Mouse (Mus musculus) left cerebral cortex, adult 2 months (tissue): ENCODE measurements around the gene Il5. TPM values are rescaled to one million over a fixed set of nuclear protein-coding genes. Genes with fewer than 3 reads are reported as not detected.

ENCODE experiments used
- DNase-seq, 2 experiments: peaks; one replicate each; pipeline ENCODE4 v3.0.0; 2021 to 2022; ENCODE audit warnings: low spot score in 2 of 2, mixed read lengths in 1 of 2; ENCODE audit errors: extremely low spot score in 1 of 2
- H3K27ac ChIP-seq: fragments of 200-600 bp; 2 replicates; pipeline ENCODE4 v1.8.1; 2022
- H3K4me3 ChIP-seq: fragments of 200-600 bp; 2 replicates; pipeline ENCODE4 v1.8.1; 2022
- CTCF ChIP-seq: fragments of 200-600 bp; IDR thresholded peaks from 2 replicates; pipeline ENCODE4 v1.8.1; 2022; ENCODE audit warnings: antibody characterized with exemption, mild to moderate bottlenecking, moderate library complexity
- intact Hi-C: fragments of 180-260 bp; cut with DNase I; formaldehyde crosslinking; loops from one replicate; pipeline ENCODE4 v1.15.1; 2025
- total RNA-seq, 2 experiments: library from RNA; stranded (reverse); gene quantifications; 2 replicates each; pipeline ENCODE4 v1.2.3; 2021

Gene Il5
- total RNA-seq, 2 experiments from 2014 or later: not detected

DNA sequence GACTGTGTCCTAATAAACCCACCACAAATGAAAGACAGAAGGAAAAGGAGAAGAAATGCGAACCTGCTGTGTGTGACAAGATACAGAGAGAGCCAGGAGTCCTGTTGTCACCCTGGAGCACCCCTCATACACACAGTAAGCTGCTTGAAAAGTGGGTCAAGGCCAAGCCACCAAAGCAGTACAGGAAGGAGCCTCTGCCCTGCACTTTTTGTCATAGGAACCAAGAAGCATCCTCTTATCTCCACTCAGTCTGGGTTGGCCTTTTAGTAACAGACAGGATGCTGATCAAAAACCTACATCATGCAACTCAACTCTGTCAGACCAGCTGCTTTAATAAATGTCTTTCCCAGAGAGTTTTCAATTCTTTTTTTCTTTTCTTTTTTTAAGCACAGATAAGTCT lies 893 bp upstream of the Il5 start:
- DNase-seq: no peak
- no peak overlapping the region for H3K4me3 ChIP-seq
- H3K27ac ChIP-seq: no peak overlapping the region
- intact Hi-C loops: no loop called here
- no peak for TF ChIP-seq CTCF

DNA sequence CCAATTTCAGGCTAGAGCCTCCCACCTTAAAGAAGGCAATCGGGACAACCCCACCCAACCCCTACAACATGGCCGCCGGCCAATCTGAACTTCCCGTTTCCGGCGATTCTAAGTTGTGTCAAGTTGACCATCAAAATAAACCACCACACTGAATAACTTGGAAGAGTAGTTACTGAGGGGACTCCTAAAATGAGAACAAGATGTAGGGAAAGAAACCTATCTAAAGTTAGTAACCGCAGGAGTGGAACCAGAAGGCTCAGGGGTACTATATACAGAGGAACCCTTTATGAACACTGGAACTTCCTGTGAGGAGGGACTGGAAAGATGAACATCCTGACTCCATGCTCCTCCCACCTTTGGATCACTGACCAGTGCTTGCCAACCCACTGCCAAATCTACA lies 10.9 kb downstream of the Il5 start:
- no peak overlapping the region for H3K4me3 ChIP-seq
- DNase-seq: no peak
- TF ChIP-seq CTCF: no peak
- intact Hi-C loops: loop anchor here (10.0 kb wide), 1 partner anchor 323 kb away; no protein-coding TSS in a partner anchor
- H3K27ac ChIP-seq: no peak overlapping the region

DNA sequence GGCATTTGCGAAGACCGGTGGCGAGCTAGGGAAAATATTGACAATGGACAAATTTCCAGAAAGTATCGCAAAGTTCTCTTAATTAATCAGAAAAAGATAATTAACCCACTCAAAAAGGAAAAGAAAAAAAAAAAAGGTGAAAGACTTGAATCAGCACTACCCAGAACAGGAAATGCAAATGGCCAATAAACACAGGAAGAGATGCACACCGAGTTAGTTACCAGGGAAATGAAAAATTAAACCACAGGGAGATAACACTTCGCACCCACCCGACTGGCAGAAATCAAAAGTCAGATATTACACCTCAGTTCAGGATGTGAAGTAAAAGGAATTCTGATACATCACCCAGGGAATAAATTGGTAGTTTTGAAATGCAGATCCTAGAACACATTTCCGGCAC lies 11.7 kb downstream of the Il5 start:
- H3K27ac ChIP-seq: no peak overlapping the region
- intact Hi-C loops: loop anchor here (10.0 kb wide), 1 partner anchor 323 kb away; no protein-coding TSS in a partner anchor
- no peak for DNase-seq
- H3K4me3 ChIP-seq: no peak overlapping the region
- no peak for TF ChIP-seq CTCF

DNA sequence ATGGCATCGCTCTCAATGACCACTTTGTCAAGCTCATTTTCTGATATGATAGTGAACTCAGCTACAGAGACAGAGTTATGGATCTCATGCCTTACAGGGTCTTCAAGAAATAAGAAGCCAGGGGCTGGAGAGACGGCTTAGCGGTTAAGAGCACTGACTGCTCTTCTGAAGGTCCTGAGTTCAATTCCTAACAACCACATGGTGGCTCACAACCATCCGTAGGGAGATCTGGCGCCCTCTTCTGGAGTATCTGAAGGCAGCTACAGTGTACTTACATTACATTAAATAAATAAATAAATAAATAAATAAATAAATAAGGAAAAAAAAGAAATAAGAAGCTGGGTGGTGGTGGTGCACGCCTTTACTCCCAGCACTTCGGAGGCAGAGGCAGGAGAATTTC lies 13.2 kb downstream of the Il5 start:
- H3K4me3 ChIP-seq: no peak overlapping the region
- DNase-seq: no peak
- intact Hi-C loops: loop anchor here (10.0 kb wide), 1 partner anchor 321 kb away; no protein-coding TSS in a partner anchor
- TF ChIP-seq CTCF: no peak; the same call in 1 of the 2 replicates
- H3K27ac ChIP-seq: no peak overlapping the region

DNA sequence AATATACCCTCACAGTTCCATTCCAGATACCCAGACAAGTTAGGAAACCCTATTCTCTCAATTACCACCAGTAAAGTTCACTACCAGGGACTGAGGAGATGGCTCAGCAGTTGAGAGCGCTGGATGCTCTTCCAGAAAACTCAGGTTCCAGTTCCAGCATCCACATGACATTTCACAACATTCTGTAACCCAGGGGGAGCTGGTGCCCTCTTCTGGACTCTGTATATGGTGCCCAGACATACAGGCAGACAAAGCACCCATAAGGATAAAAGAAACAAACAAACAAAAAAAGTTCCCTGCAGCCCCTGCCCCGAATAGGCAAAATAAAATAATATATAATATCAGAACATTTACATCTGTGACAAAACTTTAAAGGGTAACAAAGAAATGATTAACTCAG lies 13.8 kb downstream of the Il5 start:
- Histone ChIP-seq H3K4me3 (no peak overlapping the region), H3K27ac (no peak overlapping the region)
- intact Hi-C loops: loop anchor here (10.0 kb wide), 1 partner anchor 320 kb away; no protein-coding TSS in a partner anchor
- no peak for DNase-seq
- no peak for TF ChIP-seq CTCF

DNA sequence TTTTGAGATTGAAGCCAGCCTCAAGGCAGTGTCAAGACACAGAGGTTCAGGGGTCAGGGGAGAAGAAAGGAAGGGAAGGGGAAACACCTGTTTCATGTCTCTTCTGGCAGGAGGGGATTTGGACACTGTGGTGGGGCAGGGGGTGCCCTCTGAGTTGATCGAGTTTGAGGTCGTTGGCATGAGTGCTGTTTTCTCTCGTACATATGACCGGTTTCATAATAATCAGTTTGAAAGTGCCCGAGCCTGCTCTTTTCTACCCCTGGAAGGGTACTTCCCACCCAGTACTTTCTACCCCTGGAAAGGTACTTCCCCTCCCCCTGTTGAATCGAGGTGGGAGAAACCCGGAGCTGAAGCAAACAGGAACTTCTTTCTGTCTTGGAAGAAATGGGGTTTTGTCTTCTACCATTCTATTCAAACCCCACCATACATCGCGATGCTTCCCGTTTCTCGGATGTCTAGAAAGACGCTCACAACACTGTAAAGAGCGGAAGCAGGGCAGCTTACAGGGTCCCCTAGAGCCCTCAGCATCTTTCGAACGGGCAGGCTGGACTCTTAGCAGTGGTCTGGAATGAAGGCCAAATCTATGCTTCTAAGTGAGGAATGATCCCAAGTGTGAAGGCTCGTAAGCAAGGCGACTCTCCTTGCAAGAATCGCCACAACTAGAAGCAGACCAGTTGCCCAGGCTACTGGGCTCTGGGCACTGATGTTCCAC lies 14.5 kb downstream of the Il5 start:
- H3K27ac ChIP-seq: no peak overlapping the region
- H3K4me3 ChIP-seq: no peak overlapping the region
- intact Hi-C loops: loop anchor here (10.0 kb wide), 1 partner anchor 320 kb away; no protein-coding TSS in a partner anchor
- DNase-seq: no peak
- TF ChIP-seq CTCF: no peak

DNA sequence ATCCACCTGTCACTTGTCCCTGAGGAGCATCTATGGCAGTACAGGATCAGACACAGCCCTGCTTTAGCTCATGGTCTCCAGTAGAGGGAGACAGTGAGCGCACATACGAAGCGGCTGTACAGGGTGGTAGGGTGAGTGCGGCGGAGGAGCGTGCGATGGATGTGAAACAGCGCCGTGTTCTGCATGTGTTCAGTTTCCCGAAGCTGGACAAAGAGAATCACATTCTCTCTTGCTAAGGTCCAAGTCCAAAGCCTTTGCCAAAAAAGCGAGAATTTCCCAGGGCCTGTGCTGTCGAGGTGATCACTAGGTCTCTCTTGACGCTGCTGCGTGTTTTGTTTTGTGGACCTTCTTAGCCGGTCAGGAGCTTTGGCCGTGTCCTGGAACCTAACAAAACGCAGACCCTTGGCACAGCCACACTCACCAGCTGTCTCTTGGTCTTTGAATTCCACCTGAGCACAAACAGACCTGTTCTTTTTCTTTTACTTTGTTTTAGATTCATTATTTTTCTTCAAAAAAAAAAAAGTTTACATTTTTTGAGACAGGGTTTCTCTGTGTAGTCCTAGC lies 15.2 kb downstream of the Il5 start:
- intact Hi-C loops: loop anchor here (2.0 to 10.0 kb wide), 2 partner anchors 115 to 319 kb away; no protein-coding TSS in a partner anchor
- no peak overlapping the region for H3K27ac ChIP-seq
- peak; percentile 48 to 56 for DNase-seq
- peak; percentile 89 for TF ChIP-seq CTCF
- H3K4me3 ChIP-seq: no peak overlapping the region

DNA sequence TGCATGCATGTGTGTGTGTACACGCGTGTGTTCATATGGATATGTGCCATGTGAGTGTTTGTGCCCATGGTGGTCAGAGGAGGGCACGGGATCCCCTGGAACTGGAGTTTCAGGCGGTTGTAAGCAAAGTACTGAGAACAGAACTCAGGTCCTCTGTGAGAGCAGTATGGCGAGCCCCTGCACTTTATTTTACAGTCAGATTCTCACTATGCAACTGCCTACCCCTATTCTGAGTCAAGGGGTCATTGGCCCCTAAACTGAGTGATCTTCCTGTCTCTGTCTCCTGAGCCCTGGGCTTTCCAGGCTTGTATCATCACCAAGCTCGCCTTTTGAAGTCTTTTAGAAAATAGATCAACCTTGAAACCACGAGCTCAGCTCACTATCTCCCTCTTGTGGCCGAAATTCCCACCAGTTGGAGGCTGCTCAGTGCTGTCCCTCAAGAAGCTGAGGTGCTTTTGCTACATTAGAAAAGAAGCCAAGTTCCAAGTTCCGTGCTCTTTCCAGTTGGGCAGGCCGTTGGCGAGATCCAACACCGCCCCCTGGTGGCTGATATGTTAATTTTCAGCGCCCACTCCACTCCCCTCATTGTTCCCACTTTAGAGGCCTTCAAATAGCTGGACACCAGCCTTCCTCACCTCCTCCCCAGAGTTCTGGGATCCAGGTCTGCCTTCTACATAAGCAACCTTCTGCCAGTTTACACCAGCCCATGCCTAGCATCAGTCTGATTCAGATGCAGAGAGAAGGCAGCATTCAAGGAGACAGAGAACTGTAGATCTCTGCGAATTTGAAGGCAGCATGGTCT lies 16.4 kb downstream of the Il5 start:
- intact Hi-C loops: loop anchor here (1.0 to 10.0 kb wide), 3 partner anchors 114 to 318 kb away; partner anchors contain the start of gene Gm9837
- DNase-seq: peak; percentile 48 to 76
- Histone ChIP-seq H3K27ac (peak overlapping the region; percentile 64), H3K4me3 (no peak overlapping the region)
- peak; percentile 68 for TF ChIP-seq CTCF

DNA sequence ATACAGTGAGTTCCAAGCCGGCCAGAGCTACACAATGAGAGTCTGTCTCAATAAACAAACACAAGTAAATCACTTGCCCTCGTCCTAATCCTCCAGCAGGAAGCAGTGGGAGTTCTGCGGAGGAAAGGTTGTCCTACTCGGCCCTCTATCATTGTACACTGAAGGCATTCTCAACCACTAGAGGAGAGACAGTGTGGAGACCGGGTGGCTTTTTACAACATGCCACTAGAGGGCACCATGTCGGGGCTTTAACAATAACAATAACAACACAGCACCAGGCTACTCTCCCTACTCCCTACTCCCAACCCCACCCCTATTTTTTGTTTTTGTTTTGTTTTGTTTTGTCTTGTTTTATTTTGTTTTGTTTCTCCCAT lies 17.0 kb downstream of the Il5 start:
- peak; percentile 65 for TF ChIP-seq CTCF
- H3K4me3 ChIP-seq: no peak overlapping the region
- H3K27ac ChIP-seq: peak overlapping the region; percentile 64
- peak; percentile 38 to 41 for DNase-seq
- intact Hi-C loops: loop anchor here (1.0 to 10.0 kb wide), 3 partner anchors 113 to 317 kb away; partner anchors contain the start of gene Gm9837

DNA sequence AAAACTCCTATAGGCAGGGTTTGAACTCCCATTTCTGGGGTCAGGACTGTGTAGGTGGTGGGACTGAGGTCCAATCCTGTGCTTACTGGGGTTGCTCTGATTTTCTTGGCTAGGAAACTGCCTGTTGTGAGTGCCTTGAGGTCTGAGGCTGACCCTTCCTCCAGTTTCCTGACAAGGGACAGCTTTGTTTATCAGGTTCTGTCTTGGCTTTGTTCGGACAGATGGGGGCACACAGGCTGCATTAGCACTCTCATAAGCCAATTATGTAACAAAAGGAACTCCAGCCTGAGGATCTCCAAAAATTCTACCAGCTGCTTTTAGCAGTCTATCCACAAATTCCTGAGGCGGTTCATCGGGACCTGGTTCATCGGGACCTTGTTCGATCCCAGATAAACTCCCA lies 21.8 kb downstream of the Il5 start:
- no peak for DNase-seq
- Histone ChIP-seq H3K27ac (no peak overlapping the region), H3K4me3 (no peak overlapping the region)
- peak; percentile 20; the same call in 1 of the 2 replicates for TF ChIP-seq CTCF
- intact Hi-C loops: no loop called here

DNA sequence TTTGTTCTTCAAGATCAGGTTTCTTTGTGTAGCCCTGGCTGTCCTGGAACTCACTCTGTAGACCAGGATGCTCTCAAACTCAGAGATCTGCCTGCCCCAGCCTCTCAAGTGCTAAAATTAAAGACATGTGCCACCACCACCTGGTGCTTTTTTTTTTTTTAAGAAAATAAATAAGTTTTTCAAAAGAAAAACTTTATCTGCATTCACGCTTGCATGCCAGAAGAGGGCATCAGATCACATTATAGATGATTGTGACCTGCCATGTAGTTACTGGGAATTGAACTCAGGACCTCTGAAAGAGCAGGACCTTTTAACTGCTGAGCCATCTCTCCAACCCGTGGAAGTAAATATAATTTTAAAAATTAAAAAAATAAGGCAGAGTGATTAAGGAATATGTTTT lies 24.7 kb downstream of the Il5 start:
- TF ChIP-seq CTCF: peak; percentile 15
- intact Hi-C loops: no loop called here
- DNase-seq: no peak
- H3K4me3 ChIP-seq: no peak overlapping the region
- no peak overlapping the region for H3K27ac ChIP-seq

DNA sequence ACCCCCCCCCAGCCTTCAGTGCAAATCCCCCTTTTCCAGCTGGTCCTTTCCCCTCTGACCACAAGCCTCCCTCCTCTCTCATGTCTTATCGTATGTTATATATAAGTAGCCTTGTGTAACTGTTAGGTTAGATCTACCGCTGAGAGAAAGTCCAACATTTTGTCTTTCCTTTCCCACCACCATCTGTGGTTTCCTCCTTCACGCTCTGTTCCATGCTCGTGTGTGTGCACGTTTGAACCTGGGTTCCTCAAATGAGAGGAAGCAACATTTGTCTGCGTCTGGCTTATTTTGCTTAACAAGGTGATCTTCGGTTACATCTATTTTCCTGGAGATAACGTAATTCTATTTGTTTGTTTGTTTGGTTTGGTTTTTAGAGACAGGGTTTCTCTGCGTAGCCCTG lies 27.4 kb downstream of the Il5 start:
- no peak for DNase-seq
- intact Hi-C loops: no loop called here
- TF ChIP-seq CTCF: no peak
- H3K27ac ChIP-seq: no peak overlapping the region
- no peak overlapping the region for H3K4me3 ChIP-seq
